Mouse (Mus musculus): ENCODE measurements around the gene Ripk1.

The Ripk1 gene

DNA sequence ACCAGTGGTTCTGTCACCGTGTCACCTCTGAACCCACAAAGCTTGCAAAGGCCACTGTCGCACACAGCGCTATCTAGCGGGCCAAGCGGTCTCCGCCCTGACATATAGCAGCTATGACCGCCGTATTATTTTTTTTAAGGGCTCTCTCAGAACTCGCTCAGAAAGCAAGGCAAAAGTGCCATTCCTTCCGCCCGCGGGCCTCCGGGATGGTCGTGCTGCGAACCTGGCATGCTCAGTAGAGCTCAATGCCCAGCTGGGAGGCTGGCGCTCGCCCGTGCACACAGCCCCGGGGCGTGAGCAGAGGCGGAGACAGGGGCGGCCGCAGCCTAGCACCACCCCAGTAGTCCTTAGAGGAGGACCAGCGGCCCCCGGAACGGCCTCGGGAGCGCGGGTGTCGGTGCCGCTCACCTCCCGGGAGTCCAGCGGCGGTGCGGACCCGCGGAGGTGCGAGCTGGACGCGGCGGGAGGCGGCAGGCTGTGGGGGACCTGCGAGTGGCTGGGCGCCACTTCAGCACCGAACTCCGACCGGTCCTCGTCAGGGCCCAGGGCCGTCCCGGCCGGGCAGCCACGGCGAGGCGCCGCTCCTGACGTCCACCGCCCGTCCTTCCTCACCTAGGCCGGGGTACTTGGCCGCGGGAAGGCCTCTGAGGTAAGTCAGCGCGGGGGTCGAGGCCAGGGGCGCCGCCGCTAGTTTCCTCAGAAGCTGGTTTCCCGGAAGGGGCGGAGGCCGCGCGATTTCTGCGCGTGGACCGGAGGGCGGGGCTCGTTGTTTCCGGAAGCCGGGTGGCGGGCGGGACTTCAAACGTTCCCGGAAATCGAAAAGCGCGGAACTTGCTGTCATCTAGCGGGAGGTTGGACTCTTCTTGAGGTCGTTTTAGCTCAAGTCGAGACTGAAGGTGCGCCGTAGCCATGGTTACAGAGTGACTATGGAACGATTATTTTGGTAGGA lies at the start of gene Ripk1, which contains the start of gene Serpinb6a:
TSS of gene Ripk1 (plus strand) at position 306 of the 949 bp plus-strand sequence.
TSS of gene Serpinb6a (minus strand) at position 737 of the 949 bp plus-strand sequence.
- DNase-seq (ENCODE audit: low read depth, low spot score), result peak; percentile 78

DNA sequence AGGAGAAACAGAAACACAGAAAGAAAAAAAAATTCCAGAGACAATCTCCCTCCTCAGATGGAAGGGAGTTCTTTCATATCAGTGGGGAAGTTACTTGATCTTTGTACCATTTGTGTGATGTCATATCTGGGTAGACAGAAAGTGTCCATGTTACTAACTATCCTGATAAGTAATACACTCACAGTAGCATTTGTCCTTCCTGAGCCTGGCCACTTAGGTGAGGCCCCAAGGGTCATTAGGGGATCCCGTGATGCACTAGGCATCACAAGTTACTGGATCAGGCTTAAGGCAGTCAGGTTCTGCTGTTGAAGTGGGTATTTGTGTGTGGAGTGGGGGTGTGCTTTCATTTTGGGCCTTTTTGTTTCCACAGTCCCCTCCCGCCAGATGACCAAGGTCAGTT lies 49.2 kb upstream of the Ripk1 start:
- no peak for DNase-seq (ENCODE audit: low read depth, low spot score)

DNA sequence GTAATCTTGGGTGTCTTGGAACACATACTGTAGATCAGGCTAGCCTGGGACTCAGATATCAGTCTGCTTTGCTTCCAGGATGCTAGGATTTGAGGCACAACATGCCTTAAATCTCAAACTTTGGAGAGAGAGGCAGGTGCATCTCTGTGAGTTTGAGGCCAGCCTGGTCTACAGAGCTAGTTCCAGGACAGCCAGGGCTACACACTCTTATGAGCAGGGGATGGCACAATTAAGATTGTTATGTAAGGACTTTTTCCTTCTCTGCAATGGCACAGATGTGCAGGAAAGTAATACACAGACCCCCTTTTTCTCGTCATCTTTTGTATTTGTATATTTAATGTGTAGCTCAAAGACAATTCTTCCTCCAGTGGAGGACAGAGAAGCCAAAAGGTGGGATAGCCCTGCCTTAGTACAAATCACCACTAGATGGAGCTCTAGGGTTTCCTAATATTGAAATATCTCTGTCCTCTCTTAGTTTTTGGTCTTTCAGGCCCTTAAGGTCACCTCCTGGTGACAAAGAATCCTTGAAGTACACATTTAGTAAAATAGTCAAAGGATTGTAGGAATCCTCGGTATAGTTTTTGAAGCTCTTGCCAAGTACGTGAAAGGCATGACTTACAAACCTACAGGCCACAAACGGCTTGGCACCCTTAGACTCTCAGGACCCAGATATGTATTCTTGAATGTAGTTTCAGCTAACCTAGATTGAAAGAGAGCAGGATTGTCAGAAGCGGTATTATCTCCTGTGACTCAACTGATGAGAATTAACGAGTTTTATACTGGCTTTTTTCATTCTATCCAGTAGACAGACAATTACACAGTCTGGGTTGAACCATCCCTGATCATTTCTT lies 45.4 kb upstream of the Ripk1 start:
- no peak for DNase-seq (ENCODE audit: low read depth, low spot score)

DNA sequence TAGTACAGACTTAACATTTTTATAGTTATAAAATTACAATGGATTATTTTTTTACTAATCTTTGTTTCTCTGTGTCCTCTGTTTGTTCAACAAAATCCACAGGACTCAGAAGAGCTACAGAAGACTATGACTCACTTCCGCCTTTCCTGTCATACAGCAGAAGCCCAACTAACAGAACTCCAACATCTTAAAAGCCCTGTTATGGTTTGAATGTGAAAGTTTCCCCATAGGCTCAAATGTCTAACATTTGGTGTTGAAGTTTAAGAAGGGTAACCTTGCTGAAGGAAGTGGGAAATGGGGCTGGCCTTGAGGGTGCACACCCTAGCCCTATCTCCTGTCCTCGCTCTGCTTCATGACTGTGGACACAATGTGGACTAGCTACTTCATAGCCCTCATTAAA lies 42.4 kb upstream of the Ripk1 start:
- no peak for DNase-seq (ENCODE audit: low read depth, low spot score)

GRCm38 (mm10) chr13:33964206-33965046 lies 37.7 kb upstream of the Ripk1 start, which contains the start of gene Nqo2:
Gene Nqo2, plus strand, starts transcription at chr13:33964687.
- DNase-seq (ENCODE audit: low read depth, low spot score), result peak; percentile 64

- DNase-seq (ENCODE audit: low read depth, low spot score), result no peak
These were observed 36.8 kb upstream of the Ripk1 start for GRCm38 (mm10) chr13:33965056-33966024.

- DNase-seq (ENCODE audit: low read depth, low spot score), result no peak
These were observed 36.1 kb upstream of the Ripk1 start for GRCm38 (mm10) chr13:33966025-33966412.

GRCm38 (mm10) chr13:33966574-33966973 lies 35.6 kb upstream of the Ripk1 start:
- no peak for DNase-seq (ENCODE audit: low read depth, low spot score)

DNA sequence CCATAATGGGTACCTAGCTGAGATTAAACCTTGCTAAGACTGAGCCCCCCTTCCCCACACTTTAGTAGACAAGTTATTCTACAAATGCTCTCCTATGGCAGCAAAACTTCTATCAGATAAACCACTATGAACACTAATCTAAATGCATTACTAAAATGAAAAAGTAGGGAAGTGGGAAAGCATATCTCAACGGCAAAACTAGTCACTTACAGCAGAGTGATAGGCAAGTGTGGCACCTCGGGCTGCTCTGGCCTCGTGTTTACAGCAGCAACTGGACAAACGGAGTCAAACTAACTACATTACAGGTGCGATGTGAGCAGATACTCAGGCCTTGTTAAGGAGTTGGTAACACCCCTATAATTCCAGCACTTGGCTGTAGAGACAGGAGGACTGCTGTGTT lies 12.5 kb upstream of the Ripk1 start:
- DNase-seq (ENCODE audit: low read depth, low spot score), result no peak

- DNase-seq (ENCODE audit: low read depth, low spot score), result peak; percentile 54
These were observed 7.0 kb upstream of the Ripk1 start for GRCm38 (mm10) chr13:33995197-33995596.

GRCm38 (mm10) chr13:34003058-34003457 lies 895 bp downstream of the Ripk1 start:
- no peak for DNase-seq (ENCODE audit: low read depth, low spot score)

DNA sequence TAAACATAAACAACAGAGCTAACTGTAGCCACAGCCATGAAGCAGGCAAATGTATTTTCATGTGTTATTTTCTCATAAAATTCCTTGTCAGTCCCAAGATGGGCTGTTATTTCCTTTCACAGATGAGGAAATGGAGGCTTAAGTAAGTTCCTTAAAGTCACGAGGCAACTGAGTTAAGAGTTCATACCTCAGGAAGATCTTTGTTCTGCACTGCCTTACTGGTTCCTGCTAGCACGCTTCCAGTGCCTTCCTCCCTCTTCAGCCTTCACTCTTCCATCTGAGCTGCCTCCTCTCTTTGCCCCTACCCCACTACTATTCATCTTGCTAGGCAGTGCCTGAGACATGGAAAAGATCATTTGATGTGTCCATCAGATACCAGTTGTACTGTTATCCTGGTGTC lies 5.1 kb downstream of the Ripk1 start:
- no peak for DNase-seq (ENCODE audit: low read depth, low spot score)

GRCm38 (mm10) chr13:34016927-34017569 lies 14.9 kb downstream of the Ripk1 start:
- DNase-seq (ENCODE audit: low read depth, low spot score), result no peak

GRCm38 (mm10) chr13:34018521-34018920 lies 16.4 kb downstream of the Ripk1 start:
- no peak for DNase-seq (ENCODE audit: low read depth, low spot score)

DNA sequence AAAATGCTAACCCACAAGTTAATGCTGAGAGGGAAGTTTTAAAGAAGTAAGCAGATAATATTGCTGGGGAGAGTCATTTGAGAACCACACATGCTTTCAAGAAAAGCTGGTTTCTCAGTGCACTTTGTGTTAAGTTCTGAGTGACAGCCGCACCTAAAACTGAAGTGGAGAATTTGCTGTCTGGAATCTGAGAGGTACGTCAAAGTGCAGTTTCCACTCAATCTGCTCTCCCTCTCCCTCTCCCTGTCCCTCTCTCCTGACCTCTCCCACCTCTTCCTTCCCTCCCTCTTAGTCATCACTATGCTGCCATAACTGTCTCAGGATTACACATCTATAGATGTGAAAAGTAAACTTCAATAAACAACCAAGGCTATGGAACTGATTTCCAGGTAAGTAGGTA lies 19.8 kb downstream of the Ripk1 start:
- no peak for DNase-seq (ENCODE audit: low read depth, low spot score)

DNA sequence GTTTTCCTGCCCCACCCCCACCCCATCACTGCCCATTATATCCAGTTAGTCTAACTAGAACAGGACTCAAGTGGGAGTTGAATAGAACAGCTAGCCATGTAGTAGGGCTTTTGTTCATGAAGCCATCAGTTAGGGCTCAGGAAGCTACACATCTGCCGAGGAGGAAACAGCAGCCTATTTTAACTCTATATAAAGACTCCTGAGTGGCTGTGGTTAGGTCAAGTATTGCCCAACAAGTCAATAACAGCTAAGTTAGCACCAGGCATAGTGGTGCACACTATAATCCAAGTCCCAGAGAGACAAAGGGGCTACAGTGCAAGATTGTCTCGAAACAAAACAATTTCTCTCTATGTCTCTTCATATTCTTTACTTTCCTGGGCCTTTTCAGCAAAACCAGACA lies 29.9 kb downstream of the Ripk1 start:
- DNase-seq (ENCODE audit: low read depth, low spot score), result no peak

DNA sequence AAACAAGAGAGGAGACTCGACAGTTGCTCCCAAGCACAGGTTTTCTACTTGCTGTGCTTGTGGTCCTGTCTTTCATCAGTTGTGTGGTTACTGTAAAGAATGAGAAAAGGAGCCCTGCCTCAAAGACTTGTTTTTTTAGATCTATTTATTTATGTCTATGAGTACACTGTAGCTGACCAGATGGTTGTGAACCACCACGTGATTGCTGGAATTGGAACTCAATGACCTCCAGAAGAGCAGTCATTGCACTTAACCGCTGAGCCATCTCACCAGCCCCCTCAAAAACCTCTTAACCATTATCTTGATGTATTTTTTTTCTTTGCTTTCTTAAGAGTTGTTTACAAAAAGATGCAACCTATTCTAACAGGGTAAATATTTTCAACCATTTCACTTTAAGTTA lies 33.3 kb downstream of the Ripk1 start:
- no peak for DNase-seq (ENCODE audit: low read depth, low spot score)

DNA sequence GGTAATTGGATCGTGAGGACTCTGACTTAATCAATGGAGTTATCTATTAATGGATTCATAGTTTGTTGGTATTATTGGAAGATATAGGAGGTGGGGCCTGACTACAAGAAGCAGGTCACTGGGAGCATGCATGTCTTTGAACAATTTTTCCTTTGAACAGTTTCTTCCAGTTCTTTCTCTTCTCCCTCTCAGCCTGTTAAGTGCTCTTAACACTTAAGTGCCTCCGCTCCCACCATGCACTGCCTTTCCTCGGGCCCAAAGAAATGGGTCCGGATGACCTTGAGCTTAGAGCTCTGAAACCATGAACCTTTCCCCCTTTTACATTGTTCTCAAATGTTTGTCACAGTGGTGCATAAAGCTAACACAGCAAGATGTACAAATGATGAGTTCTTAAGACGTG lies 34.6 kb downstream of the Ripk1 start:
- DNase-seq (ENCODE audit: low read depth, low spot score), result no peak

DNA sequence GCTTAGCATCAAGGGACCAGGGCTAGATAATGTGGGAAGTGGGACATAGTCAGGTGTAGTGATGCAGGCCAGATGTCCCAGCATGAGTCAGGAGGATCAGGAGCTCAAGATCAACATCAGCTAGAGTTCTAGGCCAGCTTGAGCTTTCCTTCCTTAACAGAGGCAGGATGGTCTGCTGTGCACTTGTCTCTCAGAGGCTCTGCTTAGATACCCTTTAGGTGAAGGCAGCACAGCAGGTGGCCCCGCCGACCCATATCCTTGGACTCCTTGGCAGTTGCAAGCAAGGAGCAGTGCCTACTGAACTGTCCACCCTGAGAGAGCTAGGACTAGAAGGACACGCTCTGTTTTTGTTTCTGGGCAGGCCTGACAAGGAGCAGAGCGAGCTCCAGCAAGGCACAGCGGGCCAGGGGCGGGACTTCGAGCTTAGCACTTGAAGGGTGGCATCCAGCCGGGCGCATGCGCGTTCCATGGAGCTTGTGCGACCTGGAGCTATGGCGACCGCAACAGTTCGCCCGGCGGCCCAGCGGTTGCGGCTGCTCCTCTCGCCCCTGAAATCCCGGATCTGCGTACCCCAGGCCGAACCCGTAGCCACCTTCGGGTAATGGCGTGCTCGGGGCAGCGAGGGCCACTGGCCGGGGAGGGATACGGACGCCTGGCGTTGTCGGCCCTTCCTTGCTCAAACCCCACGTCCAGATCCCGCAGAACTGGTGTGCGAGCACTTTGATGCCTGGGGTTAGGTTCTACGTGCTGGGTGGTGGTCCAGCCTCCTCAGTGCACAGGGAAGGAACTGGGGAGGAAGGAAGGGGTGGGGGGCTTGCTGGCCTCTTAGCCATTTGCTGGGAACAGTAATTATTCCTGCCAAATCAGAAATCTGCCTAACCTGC lies 35.3 kb downstream of the Ripk1 start, which contains the start of gene Bphl:
TSS of gene Bphl (plus strand) at position 426 of the 884 bp plus-strand sequence.
- DNase-seq (ENCODE audit: low read depth, low spot score), result peak; percentile 85
